Mouse (Mus musculus) hindbrain, embryonic 14.5 days (tissue): ENCODE data around the gene Sema6b. TPM values are rescaled to one million over a fixed set of nuclear protein-coding genes. Genes with fewer than 3 reads are reported as not detected.

Experiments used
- ATAC-seq: fragments of 200-750 bp; cut with Nextera tagmentation; 2 replicates; pipeline ENCODE4 v1.8.0; 2017; ENCODE audit warnings: moderate number of reproducible peaks, mild to moderate bottlenecking, moderate TSS enrichment, moderate library complexity; ENCODE audit not compliant: low FRiP score
- DNase-seq: peaks from one replicate; pipeline ENCODE4 v3.0.0-alpha.2; 2015; ENCODE audit warnings: low spot score
- H3K27ac ChIP-seq: fragments of 300-500 bp; sonication (generic); 2 replicates; pipeline ENCODE4 v1.5.1; 2014; ENCODE audit warnings: mild to moderate bottlenecking, moderate library complexity
- H3K27me3 ChIP-seq: fragments of 300-500 bp; sonication (generic); 2 replicates; pipeline ENCODE4 v1.6.1; 2014; ENCODE audit warnings: mild to moderate bottlenecking, low read length, mixed read lengths; ENCODE audit not compliant: control insufficient read depth, insufficient read depth
- H3K36me3 ChIP-seq: fragments of 300-500 bp; sonication (generic); replicated peaks from 2 replicates; pipeline ENCODE4 v1.6.1; 2014; ENCODE audit not compliant: control insufficient read depth, insufficient read depth
- H3K4me1 ChIP-seq: fragments of 300-500 bp; sonication (generic); replicated peaks from 2 replicates; pipeline ENCODE4 v1.6.1; 2014; ENCODE audit warnings: antibody characterized with exemption, low read length, mixed read lengths; ENCODE audit not compliant: control insufficient read depth, insufficient read depth
- H3K4me2 ChIP-seq: fragments of 300-500 bp; sonication (generic); replicated peaks from 2 replicates; pipeline ENCODE4 v1.6.1; 2014; ENCODE audit warnings: mild to moderate bottlenecking, moderate library complexity
- H3K4me3 ChIP-seq: fragments of 300-500 bp; sonication (generic); replicated peaks from 2 replicates; pipeline ENCODE4 v1.5.1; 2014; ENCODE audit warnings: mild to moderate bottlenecking, low read length
- H3K9ac ChIP-seq: fragments of 300-500 bp; sonication (generic); 2 replicates; pipeline ENCODE4 v1.6.1; 2014
- H3K9me3 ChIP-seq: fragments of 300-500 bp; sonication (generic); 2 replicates; pipeline ENCODE4 v1.6.1; 2016; ENCODE audit warnings: low read length; ENCODE audit not compliant: control insufficient read depth
- WGBS: fragments of 180-500 bp; shearing (Covaris S2); extraction: QIAGEN DNeasy Blood & Tissue Kit; methylation state at CpG from one replicate; pipeline ENCODE4 v1.1.7; 2014; 5-methylcytosine and 5-hydroxymethylcytosine counted together
- polyA plus RNA-seq: library from polyadenylated mRNA; unstranded; fragments of >200 nt; fragmentation: Nextera tagmentation; extraction: Ambion mirVana; gene quantifications from 2 replicates; pipeline ENCODE4 v1.2.1, GENCODE M21; 2014

Gene Sema6b
- polyA plus RNA-seq, 1 experiment from 2014 or later: 18.3 TPM

GRCm38 (mm10) chr17:56170636-56171035, 30.5 kb upstream of the Sema6b start:
- Histone ChIP-seq H3K27ac (peak overlapping the region; percentile 40), H3K4me3 (no peak overlapping the region), H3K4me1 (peaks cover 3% of the 10 kb centered on the region; the same call in 1 of the 2 replicates), H3K4me2 (no peak overlapping the region), H3K27me3 (no peaks in the 10 kb centered on the region), H3K9me3 (no peaks in the 10 kb centered on the region), H3K36me3 (peaks cover 13% of the 10 kb centered on the region), H3K9ac (0 out of 2 replicates have a peak overlapping the region, but pooled peaks have one; percentile 20)
- ATAC-seq: peak; percentile 25; the same call in 1 of the 2 replicates
- WGBS: 26% methylated on average over 10 of the region's 10 CpGs
- no peak for DNase-seq

GRCm38 (mm10) chr17:56169830-56170229, 29.7 kb upstream of the Sema6b start:
- ATAC-seq: no peak
- H3K9ac ChIP-seq: no peak overlapping the region
- H3K4me3 ChIP-seq: no peak overlapping the region
- 69% methylated on average over 6 of the region's 6 CpGs for WGBS
- H3K9me3 ChIP-seq: no peaks in the 10 kb centered on the region
- H3K27me3 ChIP-seq: no peaks in the 10 kb centered on the region
- H3K27ac ChIP-seq: no peak overlapping the region; the same call in 1 of the 2 replicates
- DNase-seq: no peak
- H3K4me1 ChIP-seq: peaks cover 6% of the 10 kb centered on the region; the same call in 1 of the 2 replicates
- H3K4me2 ChIP-seq: no peak overlapping the region
- H3K36me3 ChIP-seq: 0 out of 2 replicates have a peak, but pooled peaks cover 6% of the 10 kb centered on the region

GRCm38 (mm10) chr17:56165671-56166070, 25.5 kb upstream of the Sema6b start:
- Histone ChIP-seq H3K4me1 (peaks cover 16% of the 10 kb centered on the region), H3K9me3 (no peaks in the 10 kb centered on the region), H3K27ac (peak overlapping the region; percentile 57; the same call in 1 of the 2 replicates), H3K4me2 (0 out of 2 replicates have a peak overlapping the region, but pooled peaks have one; percentile 10), H3K9ac (no peak overlapping the region), H3K36me3 (no peaks in the 10 kb centered on the region), H3K27me3 (no peaks in the 10 kb centered on the region), H3K4me3 (no peak overlapping the region)
- DNase-seq (no peak), ATAC-seq (no peak)
- WGBS: 26% methylated on average over 11 of the region's 11 CpGs

GRCm38 (mm10) chr17:56164510-56164909, 24.4 kb upstream of the Sema6b start:
- Histone ChIP-seq H3K27ac (no peak overlapping the region), H3K9ac (no peak overlapping the region), H3K36me3 (no peaks in the 10 kb centered on the region), H3K4me3 (no peak overlapping the region), H3K4me1 (peaks cover 16% of the 10 kb centered on the region), H3K27me3 (no peaks in the 10 kb centered on the region), H3K9me3 (no peaks in the 10 kb centered on the region), H3K4me2 (no peak overlapping the region)
- ATAC-seq: no peak
- WGBS: 78% methylated on average over 3 of the region's 3 CpGs
- DNase-seq: no peak

- Histone ChIP-seq H3K4me1 (peaks cover 16% of the 10 kb centered on the region), H3K9me3 (no peaks in the 10 kb centered on the region), H3K36me3 (no peaks in the 10 kb centered on the region), H3K4me3 (no peak overlapping the region), H3K9ac (no peak overlapping the region), H3K27me3 (no peaks in the 10 kb centered on the region), H3K27ac (no peak overlapping the region), H3K4me2 (peak overlapping the region; percentile 85; the same call in 1 of the 2 replicates)
- ATAC-seq (no peak), DNase-seq (no peak)
- WGBS: 87% methylated on average over 6 of the region's 6 CpGs
Measured at GRCm38 (mm10) chr17:56163523-56164102, 23.5 kb upstream of the Sema6b start.

- Histone ChIP-seq H3K4me3 (peak within 1 kb of the TSS; percentile 42), H3K4me2 (peak within 1 kb of the TSS; percentile 85), H3K27me3 (no peaks in the 10 kb centered on the region; the same call in 1 of the 2 replicates), H3K36me3 (no peaks in the 10 kb centered on the region), H3K27ac (no peak within 1 kb of the TSS), H3K9ac (peak within 1 kb of the TSS; percentile 59), H3K9me3 (no peaks in the 10 kb centered on the region), H3K4me1 (peaks cover 16% of the 10 kb centered on the region)
- peak; percentile 86 for DNase-seq
- 1% methylated on average over 30 of the region's 30 CpGs for WGBS
- ATAC-seq: peak; percentile 97
Measured at GRCm38 (mm10) chr17:56162231-56162774, 22.2 kb upstream of the Sema6b start, which contains the start of gene Tnfaip8l1. Gene Tnfaip8l1, plus strand, starts transcription at chr17:56162477.

GRCm38 (mm10) chr17:56159729-56160128, 19.6 kb upstream of the Sema6b start:
- ATAC-seq (no peak), DNase-seq (peak; percentile 75)
- WGBS: 5% methylated on average over 9 of the region's 9 CpGs
- Histone ChIP-seq H3K27ac (no peak overlapping the region), H3K4me3 (no peak overlapping the region), H3K9ac (no peak overlapping the region), H3K4me1 (peaks cover 11% of the 10 kb centered on the region), H3K27me3 (peaks cover 6% of the 10 kb centered on the region), H3K4me2 (no peak overlapping the region), H3K9me3 (no peaks in the 10 kb centered on the region), H3K36me3 (no peaks in the 10 kb centered on the region)

GRCm38 (mm10) chr17:56153643-56154042, 13.5 kb upstream of the Sema6b start:
- Histone ChIP-seq H3K4me2 (no peak overlapping the region), H3K27ac (no peak overlapping the region), H3K36me3 (no peaks in the 10 kb centered on the region), H3K9me3 (no peaks in the 10 kb centered on the region), H3K27me3 (peaks cover 23% of the 10 kb centered on the region), H3K4me3 (no peak overlapping the region), H3K4me1 (peaks cover 10% of the 10 kb centered on the region; the same call in 1 of the 2 replicates), H3K9ac (no peak overlapping the region)
- DNase-seq: peak; percentile 77
- WGBS: 15% methylated on average over 9 of the region's 9 CpGs
- ATAC-seq: peak; percentile 44; the same call in 1 of the 2 replicates

- Histone ChIP-seq H3K27ac (no peak overlapping the region), H3K27me3 (peaks cover 22% of the 10 kb centered on the region; the same call in 1 of the 2 replicates), H3K4me2 (no peak overlapping the region), H3K4me3 (no peak overlapping the region), H3K9ac (no peak overlapping the region), H3K9me3 (no peaks in the 10 kb centered on the region), H3K36me3 (no peaks in the 10 kb centered on the region), H3K4me1 (peaks cover 10% of the 10 kb centered on the region; the same call in 1 of the 2 replicates)
- no peak for DNase-seq
- 54% methylated on average over 2 of the region's 2 CpGs for WGBS
- ATAC-seq: no peak
Measured at GRCm38 (mm10) chr17:56149897-56150296, 9.8 kb upstream of the Sema6b start.
